Mouse (Mus musculus) lung, postnatal 36 days (tissue): ENCODE results near the gene Diexf.

Source experiments
- DNase-seq: peaks from one replicate; pipeline ENCODE4 v3.0.0; 2022; ENCODE audit warnings: mixed read lengths

The Diexf gene

DNA sequence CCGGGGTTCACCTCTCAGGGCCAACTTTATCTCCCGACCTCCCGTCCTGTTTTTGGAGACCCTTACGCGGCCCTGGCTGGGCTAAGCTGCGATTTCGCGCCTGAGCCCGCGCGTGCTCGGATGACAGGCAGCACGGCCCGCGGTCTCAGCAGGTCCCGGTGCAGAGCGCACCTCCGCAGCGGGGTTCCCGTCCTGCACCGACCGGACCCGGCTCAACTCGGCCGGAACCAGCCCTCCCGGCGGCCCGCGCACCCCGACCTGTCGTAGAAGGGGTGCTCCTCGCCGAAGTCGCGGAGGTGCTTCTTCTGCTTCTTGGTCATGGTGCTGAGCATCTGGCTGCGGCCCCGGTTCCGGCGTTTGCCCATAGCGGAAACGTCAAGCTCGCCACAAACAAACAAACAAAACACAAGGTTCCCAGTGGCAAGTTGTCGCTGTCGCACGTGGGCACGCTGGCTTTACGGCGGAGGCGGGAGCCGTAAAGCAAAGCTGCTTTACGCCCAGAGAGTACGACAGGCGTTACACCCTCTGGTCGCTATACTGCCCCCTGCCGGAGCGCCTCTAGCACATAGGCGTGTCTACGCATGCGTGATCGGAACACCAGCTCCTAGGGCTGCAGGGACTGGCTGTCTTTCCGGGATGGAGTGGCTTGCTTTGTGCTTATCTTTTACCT lies at the start of gene Diexf:
TSS of gene Diexf (minus strand) at position 487 of the 670 bp plus-strand sequence.
- DNase-seq: peak; percentile 98

DNA sequence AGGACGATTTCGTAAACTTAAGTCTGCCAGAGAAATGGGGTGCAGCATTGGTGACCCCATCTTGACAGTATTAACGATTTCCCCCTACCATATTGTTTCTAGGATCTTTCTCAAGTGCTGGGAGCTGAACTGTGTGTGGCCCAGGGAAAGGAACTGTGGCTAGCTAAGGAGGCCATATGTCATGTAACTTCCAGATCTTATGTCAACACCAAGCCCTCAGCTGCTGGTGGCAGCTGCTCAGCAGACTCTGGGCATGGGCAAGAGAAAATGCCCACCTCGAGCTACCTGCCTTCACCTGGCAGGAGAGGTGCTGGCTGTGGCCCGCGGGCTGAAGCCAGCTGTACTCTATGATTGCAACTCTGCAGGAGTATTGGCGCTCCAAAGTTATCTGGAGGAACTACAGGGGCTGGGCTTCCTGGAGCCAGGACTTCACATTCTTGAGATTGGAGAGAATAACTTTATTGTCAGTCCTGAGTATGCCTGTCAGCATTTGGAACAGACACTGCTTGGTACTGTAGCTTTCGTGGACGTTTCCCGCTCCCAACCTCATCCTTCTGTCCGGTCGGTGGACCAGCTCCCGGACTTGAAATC lies 44.2 kb upstream of the Diexf start:
- DNase-seq: no peak

DNA sequence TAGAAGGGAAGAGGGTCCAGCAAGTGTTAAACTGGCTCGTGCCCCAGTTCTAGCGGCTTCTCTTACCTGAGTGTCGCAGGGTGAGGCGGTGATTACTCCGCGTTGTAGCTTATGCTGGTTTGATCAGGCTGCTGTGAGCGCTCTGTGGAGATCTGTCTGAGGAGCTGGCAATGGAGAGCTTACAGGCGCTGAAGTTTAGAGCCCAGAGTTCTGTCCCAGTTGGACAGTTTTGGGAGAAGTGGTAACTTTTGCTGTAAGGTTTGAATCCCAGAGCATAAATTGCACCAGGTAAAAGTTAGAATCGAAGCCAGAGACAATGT lies 43.7 kb upstream of the Diexf start:
- DNase-seq: no peak

DNA sequence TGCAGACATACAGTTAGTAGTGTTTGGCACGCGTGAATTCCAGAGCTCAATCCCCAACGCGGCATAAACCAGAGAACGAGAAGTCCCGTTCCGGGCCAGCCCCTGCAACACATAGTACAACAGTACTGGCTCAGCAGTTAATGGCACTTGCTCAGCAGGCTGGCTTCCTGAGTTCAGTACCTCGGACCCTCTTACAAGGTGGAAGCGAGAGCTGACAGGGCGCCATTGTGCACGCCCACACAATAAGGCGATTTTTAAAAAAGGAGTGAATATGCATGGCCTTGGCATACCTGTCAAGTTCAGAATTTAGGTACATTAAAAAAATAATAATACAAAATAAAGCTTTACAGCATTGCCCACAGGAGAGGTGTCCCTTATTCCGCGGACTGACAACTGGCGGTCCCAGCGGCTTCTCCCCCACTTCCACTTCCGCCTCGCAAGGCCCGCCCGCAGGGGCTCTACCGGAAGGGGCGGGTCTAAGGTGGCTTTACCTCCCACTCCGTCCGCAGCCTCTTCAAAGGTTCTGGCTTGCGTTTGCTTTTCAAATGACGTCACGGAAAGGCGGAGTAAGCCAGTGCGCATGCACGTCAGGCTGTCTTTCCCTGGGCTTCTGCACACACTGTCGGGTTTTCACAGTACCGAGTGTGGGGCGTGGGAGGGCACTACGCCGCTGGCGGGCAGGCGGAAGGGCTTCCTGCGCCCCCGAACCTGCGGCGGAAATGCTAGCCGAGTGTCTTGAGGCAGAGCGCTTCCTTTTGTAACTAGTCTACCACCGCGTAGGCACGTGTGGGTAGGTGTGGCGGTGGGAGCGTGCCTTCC lies 43.1 kb upstream of the Diexf start:
- peak; percentile 99 for DNase-seq

DNA sequence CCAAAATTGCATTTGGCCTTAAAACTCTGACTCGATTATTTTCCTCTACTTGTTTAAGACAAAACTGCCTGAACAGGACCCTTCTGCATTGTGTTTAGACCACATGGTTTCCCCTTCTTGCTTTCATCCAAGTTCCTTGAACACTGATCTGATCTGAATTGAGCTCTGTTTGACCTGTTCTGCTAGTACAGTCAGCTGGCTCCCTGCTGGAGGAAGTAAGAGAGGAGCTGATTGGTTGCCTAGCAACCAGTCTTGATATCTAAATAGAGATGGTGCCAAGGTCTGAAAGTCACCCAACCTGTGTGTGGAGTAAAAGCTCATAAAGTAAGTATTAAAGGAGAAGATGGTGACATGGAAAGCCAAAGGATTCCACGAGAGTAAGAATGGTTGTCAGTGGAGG lies 39.8 kb upstream of the Diexf start:
- DNase-seq: peak; percentile 84

DNA sequence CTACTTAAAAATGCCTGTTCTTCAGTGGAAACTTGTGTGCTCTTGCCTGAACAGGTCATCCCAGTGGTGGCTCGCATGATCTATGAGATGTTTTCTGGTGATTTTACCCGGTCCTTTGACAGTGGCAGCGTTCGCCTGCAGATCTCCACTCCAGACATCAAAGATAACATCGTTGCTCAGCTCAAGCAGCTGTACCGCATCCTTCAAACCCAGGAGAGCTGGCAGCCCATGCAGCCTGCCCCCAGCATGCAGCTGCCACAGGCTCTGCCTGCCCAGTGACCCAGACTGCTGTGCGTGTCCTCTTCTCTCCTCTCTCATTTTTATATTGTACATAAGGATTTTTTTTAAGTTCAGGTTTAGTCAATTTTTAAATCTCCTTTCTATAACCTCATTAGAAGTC lies 39.2 kb upstream of the Diexf start:
- no peak for DNase-seq

DNA sequence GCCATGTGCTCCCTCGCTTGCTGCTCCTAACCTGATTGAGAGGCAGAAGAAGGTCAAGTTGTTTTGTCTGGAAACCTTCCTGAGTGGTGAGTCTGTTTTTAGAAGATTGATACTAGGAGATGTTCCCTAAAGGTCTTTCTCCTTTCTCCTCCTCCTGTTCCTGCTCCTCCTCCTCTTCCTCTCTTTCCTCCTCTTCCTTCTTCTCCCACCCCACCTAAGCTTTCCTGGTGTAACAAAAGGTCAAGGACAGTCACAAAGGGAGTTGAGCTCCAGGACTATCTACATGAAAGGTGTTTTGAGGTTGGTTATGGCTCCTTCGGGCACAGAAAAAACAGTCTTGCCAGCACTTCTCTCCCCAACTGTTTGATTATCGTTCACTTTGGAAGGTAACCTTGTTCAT lies 37.7 kb upstream of the Diexf start, which contains the start of gene A130010J15Rik:
TSS of gene A130010J15Rik (plus strand) at position 301 of the 400 bp plus-strand sequence.
- no peak for DNase-seq

DNA sequence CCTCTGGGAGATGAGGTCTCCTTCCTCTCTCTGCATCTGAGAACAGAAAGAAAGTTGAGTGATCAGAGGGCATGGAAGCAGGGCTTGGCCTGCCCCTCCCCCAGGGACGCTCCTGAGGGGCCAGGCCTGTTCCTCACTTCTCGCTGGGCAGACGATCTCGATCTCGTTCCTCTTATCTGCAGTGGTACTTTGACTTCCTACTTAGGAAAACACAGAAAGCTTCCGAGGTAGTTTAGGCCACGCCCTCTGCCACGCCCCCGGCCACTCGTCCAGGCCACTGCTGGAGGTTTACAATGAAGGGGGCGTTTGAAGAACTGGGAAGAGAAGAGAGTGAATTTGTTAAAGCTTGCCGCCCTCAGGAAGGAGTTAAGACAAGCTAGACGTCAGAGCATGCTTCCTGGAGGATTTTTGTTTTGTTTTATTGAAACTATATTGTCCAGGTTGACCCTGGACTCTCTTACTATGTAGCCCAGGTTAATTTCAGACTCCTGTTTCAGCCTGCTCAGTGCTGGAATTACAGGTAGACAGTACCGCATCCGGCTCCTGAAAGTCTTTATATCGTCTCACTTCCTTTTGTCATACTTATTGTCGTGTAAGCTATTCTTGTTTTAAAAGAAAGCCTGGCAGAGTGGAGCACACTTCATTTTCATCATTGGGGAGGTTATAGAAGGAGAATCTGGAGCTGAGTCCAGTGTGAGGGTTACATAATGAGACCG lies 30.4 kb upstream of the Diexf start:
- peak; percentile 83 for DNase-seq

DNA sequence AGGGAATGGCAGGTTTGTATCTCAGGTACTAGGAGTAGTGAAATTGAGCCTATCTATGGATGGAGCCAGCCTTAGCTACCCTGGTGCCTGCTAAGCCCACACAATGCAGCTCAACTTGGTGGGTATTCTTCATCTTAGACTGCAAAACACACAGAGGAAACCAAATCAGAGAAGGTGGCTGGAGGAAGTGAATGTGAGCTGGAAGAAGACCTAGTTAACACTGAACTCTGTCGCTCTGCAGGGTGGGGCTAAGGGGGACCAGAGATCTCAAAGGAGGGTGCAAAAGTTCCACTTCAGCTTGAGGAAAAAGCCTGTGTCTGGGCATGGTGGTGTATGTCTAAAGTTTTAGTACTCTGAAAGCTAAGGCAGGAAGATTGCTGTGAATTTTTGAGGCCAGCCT lies 29.5 kb upstream of the Diexf start:
- no peak for DNase-seq

DNA sequence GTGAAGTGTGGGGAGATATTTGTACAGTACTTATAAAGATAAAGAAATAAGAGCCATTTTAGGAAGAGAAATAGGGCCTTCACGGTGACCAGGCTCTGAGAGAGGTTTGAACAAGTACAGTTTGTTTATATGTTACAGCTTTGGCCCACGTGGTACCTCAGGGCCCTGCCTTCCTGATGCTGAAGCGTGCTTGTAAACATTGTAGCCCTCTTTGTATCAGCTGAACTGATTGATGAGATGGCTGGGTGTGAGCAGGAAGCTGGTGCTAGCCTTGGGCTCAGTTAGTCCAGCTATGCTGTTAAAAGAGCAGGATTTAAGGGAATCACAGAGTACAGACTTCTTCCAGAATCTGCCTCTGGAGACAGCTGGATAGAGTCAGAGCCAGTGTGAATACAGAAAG lies 29.1 kb upstream of the Diexf start:
- DNase-seq: peak; percentile 28

DNA sequence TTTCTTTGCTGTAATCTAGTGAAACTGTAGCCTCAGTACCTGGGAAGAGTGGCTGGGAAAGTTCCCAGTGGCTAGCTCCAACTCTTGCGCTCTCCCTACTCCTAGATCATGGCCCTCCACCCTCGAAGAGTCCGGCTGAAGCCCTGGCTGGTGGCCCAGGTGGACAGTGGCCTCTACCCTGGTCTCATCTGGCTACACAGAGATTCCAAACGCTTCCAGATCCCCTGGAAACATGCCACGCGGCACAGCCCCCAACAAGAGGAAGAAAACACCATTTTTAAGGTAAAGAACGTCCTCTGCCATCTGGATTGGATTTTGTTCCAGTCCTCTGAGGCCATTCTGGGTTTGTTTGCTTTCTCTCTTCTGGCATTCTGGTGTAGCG lies 27.0 kb upstream of the Diexf start:
- no peak for DNase-seq

DNA sequence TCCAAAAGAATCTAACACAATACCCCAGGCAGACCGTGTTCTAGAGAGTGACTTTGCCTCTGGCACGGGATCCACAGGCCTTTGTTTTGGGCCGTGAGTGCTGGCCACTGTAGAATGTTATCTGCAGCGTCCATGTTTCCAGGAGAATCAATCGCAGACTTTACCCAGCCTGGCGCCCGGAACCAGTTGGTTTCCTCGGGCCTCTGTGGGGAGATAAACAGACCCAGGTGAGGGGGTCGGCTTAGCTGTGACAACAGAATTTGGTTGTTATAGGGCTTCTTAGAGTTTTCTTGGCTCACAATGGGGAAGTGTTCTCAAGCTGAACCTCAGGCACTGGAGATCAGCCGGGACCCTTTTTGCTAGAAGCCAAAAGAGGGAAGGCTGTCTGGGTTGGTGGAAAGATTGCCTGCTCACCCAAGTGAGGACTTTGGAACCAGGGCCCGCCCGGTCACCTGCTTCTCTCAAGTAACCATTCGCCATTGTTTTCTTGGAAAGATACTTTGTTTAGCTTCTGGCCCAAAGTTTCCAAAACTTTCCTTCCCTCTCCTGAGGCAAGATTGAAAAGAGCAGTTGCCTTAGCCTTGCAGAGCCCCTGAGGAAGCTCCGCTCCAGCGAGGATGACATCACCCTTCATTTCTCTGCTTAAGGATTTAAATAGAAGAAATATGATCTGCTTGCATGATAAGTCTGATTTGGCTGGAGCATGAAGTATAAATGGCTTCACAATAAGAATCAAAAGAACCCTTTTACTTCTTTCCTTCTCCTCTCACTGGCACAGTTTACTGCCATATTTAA lies 26.4 kb upstream of the Diexf start:
- DNase-seq: no peak

DNA sequence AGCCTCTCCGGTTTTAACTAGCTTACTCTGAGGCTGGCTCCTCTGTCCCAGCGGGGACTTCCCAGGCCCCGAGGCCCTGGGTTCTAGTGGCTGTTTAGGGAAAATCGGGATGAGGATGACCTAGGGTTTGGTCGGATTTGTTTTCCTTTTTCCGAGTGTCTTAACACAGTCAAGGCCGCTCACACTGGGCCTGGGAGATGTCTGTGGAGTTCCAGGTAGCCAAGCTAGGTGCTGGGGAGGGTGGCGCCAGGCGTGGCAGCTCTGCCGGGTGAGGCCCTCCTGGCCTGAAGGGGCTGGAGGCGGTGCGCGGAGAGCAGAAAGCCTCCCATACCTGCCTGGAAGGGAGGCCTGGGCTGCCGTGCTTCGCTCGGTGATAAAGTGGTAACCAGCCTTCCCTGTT lies 23.5 kb upstream of the Diexf start:
- peak; percentile 48 for DNase-seq

DNA sequence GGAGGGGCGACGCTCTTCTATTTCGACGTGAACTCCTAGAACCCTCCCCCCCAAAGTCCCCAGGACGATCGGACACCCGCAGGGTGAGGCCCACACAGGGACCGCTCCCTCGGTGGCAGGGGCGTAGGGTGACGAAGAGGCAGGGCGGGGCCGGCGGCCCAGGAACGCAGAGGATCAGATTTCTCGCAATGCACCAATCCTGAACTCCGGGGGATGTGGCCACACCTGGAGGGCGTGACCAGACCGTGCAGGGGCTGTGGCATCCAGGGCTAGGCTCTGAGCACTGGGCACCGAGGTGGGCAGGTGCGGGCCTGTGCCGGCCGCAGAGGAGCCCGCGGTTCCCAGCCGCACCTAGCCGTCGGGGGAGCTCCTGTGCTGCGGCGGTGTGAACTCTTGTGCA lies 22.8 kb upstream of the Diexf start, which contains the start of gene Irf6:
TSS of gene Irf6 (plus strand) at position 240 of the 400 bp plus-strand sequence.
- peak; percentile 90 for DNase-seq

DNA sequence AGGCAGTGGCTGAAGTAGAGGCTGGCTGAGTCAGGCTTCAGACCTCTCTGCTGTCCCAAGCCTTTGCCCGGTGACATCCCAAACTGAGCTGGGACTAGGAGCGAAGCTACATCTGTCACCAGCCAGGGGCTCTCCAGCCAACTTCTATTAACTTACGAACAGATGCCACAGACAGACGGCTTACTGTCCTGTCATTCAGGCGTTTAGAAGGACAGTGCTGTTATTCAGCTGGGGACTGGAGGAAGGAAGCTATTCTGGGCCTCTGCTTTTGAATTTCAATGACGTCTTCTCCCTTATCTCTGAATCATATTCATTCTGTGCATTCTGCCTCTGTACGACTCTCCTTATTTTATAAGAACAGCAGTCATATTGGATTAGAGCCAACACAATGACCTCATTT lies 21.1 kb upstream of the Diexf start:
- DNase-seq: no peak

DNA sequence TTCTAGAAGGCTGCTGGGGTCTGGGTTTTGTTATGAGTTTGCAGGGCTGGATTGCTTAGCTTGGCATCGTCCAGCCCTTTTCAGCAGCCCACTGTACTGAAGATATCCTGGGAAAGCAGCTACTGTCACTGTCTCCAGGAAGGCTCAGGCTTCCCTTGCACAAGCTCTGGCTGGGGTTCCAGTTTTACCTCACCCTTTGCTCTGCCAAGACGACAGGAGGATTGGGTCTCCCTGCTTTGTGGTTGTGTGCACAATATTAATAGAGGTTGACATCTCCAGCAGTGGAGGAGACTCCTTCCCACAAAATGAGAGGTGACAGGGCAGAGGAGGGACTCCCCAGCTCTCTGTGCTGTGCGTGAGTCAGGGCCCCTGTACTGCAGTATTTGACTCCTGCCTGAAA lies 19.2 kb upstream of the Diexf start:
- DNase-seq: no peak

DNA sequence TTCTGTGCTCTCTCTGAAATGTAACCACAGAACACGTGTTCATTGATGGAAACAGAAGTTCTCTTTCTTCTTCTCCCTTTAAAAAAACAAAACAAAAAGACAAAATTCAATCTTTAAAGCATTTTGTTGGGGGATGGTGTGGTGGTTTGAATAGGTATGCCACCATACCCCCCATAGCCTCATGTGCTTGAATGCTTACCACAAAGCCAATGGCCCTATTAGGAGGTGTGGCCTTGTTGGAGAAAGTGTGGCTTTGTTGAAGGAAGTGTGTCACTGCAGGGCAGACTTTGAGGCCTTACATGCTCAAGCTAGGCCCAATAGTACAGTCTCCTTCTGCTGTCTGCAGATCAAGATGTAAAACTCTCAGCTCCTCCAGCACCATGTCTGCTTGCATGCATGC lies 16.3 kb upstream of the Diexf start:
- no peak for DNase-seq

DNA sequence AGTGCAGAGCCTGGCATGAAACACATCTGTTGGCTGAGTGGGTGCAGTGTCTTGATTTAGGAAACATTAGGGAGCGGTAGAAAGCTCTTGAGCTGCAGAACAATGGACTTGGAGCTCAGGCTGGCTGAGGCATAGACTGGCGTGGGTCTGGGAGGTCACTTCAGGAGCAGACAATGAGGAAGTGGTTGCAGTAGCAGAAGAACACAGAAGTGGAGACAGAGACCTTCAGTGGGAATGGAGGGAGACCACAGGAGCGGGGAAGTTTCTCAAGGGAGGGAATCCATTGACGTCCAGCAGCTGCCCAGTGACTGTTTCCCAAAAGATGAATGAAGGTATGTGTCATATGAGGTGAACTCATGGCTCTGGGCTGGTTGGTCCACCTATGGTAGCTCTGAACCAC lies 15.0 kb upstream of the Diexf start:
- no peak for DNase-seq

DNA sequence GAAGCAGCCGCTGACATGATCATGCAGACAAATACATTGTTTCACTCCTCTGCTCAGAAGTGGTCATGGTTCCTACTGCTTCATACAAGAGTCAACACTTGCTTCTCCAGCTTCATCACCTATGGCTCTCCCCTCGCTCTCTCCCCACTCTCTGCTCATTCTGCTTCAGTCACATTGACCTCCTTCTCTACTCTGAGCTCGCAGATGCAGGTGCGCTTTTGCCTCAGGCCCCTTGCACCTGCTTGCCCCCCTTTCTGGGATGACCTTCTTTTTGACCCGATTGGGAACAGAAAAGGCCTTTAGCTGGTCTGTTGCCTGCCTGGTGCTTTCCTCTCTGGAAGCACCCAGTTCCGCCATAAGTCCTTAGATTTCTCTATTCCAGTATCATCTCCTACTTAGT lies 14.4 kb upstream of the Diexf start:
- DNase-seq: no peak

DNA sequence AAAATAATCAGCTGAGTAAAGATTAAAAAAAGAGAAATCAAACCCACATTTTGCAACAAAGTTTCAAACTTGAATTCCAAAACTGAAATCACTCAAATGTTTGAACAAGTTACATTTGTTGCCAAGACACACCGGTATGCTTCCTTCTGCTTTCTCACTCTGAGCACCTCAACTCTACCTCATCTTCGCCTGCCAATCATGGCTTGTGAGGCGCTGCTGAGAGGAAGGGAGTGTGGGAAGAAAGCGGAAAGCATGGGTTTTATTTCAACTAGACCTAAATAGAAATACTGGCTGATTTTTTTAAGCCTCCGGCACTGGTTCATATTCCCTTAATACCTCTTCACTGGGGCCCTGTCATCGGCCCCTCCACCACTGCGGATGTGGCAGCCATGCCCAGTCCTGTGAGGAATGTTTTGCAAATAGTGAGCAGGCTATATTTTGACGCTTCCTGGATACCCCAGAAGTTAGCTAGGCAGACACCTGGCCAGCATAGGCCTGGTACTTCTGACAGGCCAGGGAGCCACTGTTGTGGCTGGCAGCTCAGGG lies 12.5 kb upstream of the Diexf start:
- no peak for DNase-seq

DNA sequence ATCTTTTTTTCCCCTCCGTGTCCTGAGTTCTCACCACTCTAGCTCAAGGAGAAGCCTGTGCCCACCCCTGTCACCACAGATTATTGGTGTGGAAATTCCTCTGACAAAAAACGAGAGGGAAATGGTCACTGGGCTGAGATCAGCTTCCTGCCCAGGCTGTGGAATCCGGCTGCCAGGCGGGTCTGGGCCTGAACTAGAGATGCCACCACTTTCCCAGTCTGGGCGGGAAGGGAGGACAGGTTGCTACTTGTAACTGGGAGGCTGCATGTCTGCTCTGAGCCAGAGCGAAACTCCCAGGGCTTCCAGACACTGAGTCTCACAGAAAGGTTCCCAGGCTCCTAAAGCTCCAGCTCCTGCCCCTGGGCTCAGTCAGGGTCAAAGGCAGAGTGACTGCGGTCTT lies 11.0 kb upstream of the Diexf start:
- no peak for DNase-seq

DNA sequence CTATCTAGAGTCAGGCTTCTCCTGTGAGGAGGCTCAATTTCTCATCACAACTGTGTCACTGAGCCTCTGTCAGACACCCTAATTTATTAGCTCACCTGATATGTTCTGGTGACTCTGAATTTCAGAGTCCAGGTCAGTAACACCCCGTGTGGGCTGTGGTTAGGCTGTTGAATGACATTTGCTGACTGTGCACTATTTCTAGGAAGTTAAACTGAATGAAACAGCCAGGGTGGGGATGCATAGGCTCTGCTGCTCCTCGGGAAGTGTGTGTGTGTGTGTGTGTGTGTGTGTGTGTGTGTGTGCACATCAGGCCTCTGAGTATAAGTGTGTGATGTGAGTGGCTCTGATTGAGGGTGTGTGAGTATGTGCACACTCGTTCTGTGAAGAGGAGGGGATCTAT lies 8.6 kb upstream of the Diexf start:
- no peak for DNase-seq
